Mouse (Mus musculus): ENCODE measurements at regions not wholly inside any gene's neighbourhood (a gene's known extent, or its start where the extent isn't known, plus 50 kb on each side); places are given as distances from the start of the nearest gene placed in this dataset. TPM values are rescaled to one million over a fixed set of nuclear protein-coding genes. Genes with fewer than 3 reads are reported as not detected.

DNA sequence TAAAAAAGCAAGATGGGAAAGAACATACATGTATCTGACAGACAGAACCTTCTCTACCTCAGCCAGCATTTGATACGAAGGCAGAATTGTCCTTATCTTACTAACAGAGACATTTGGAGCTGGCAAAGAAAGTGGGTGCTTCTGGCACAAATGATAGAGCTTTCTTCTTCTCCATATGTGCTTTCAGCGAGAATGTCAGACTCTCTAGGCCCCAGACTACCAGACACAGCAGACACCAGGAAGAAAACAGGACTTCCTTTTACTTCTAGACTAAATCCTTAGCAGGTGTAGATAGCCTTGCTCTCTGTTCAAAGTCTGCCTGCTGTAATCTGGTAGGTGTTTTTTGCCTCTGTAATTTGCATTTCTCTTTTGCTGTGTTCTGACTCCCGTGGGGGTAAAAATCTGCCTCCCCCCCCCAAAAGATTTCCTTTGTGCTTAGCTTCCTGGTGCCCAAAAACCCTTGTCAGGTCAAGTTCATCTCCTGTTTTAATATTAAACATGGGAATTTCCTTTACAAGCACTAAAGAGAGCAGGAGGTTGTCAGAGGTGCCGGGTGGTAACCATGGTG lies 74.7 kb upstream of the Pmfbp1 start:
- Histone ChIP-seq H3K4me2 (replicated peaks) (no peak overlapping the region), H3K27me3 (no peaks in the 10 kb centered on the region)
- 51% methylated on average over 4 of the region's 4 CpGs for WGBS

DNA sequence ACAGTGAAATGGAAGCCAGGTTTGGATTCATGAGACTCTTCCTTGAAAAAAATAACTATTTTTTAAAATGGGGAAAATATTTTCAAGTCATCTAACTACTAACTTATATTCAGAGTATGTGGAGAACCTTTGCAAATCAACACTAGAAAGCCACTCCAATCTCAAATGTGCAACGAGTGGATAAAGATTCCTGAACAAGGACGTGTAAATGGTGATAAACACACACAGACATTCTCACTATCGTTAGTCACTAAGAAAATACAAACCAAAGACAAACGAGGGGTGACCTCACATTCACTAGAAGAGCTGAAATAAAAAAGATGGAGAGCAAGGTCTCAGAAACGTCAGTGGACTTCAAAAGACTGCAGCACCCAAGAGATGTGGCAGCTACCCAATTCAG lies 69.8 kb upstream of the Pmfbp1 start:
- Histone ChIP-seq H3K4me1 (no peaks in the 10 kb centered on the region), H3K27ac (no peak overlapping the region), H3K9ac (no peak overlapping the region), H3K4me2 (replicated peaks) (no peak overlapping the region), H3K4me3 (no peak overlapping the region), H3K36me3 (no peaks in the 10 kb centered on the region), H3K9me3 (peaks cover 5% of the 10 kb centered on the region), H3K27me3 (no peaks in the 10 kb centered on the region)
- WGBS: 67% methylated on average over 5 of the region's 5 CpGs
- ATAC-seq (ENCODE audit: low FRiP score, low read depth): no peak

More for the DNA sequence above, 74.7 kb upstream of the Pmfbp1 start:
- H3K4me1 ChIP-seq: peaks cover 24% of the 10 kb centered on the region
- no peak overlapping the region for H3K27ac ChIP-seq
- no peak overlapping the region for H3K4me3 ChIP-seq
- no peaks in the 10 kb centered on the region for H3K36me3 ChIP-seq
- H3K9ac ChIP-seq: no peak overlapping the region
- peaks cover 5% of the 10 kb centered on the region for H3K9me3 ChIP-seq
- ATAC-seq (ENCODE audit: low FRiP score, low read depth): no peak

DNA sequence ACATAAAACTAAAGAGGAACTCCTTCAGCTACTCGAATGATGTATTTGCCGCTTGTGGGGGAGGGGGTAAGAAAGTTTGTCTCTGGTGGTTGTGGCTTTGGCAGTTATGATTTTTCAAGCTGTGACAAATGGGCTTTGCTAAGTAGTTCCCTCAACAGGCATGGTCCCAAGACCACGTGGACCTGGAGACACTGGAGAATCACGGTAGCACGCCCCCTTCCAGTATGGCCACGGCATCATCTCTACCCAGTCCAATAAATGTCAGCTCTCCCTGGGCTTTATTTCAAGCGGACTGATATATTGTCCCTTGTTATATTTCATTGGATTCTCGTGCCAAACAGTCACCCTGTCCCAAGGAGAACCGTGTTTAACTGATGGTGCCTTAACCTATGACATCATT lies 65.3 kb upstream of the Pmfbp1 start:
- Histone ChIP-seq H3K36me3 (no peaks in the 10 kb centered on the region), H3K27me3 (no peaks in the 10 kb centered on the region), H3K4me2 (replicated peaks) (no peak overlapping the region), H3K27ac (no peak overlapping the region), H3K4me3 (no peak overlapping the region), H3K4me1 (no peaks in the 10 kb centered on the region), H3K9me3 (no peaks in the 10 kb centered on the region), H3K9ac (no peak overlapping the region)
- no peak for ATAC-seq (ENCODE audit: low FRiP score, low read depth)
- WGBS: 74% methylated on average over 9 of the region's 9 CpGs

DNA sequence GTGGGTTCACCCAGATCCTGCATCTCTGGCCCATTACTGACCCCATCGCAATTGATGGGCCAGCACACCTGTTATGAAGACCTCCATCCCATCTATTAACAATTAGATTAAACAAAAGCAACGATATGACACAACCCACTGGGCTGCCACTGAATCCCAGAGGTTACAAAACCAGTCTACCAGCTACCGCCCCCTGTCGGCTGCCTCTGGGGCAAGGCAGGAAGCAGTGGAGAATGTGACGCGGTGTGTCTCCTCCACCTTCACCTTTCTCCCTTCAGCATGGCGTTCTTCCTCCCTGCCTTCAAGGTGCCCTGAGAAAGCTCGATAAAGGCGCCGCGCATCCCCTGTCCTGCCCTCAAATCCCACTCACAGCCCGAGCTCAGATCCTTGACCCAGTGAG lies 59.3 kb upstream of the Pmfbp1 start:
- peaks cover 6% of the 10 kb centered on the region; the same call in 1 of the 2 replicates for H3K4me1 ChIP-seq
- no peaks in the 10 kb centered on the region for H3K27me3 ChIP-seq
- no peak for ATAC-seq (ENCODE audit: low FRiP score, low read depth)
- no peak overlapping the region for H3K4me3 ChIP-seq
- WGBS: 87% methylated on average over 12 of the region's 12 CpGs
- H3K36me3 ChIP-seq: no peaks in the 10 kb centered on the region
- no peaks in the 10 kb centered on the region for H3K9me3 ChIP-seq
- no peak overlapping the region for H3K27ac ChIP-seq
- no peak overlapping the region for H3K9ac ChIP-seq
- H3K4me2 ChIP-seq (replicated peaks): no peak overlapping the region

DNA sequence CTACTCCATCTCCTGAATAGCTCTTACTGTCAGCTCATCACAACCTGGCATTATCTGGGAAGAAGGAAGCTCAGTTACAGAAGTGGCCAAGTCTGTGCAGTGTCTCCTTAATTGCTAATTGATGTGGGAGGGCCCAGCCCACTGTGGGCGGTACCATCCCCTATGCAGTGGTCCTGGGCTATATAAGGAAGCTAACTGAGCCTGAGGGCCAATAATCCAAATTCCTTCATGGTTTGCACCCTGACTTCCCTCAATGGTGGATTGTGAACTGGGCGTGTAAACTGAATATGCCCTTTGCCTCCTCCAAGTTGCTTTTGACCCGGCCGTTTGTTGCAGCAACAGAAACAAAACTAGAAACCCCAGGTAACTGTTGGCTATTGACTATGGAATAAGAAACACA lies 57.8 kb upstream of the Pmfbp1 start:
- WGBS: 98% methylated on average over 4 of the region's 4 CpGs
- Histone ChIP-seq H3K4me3 (no peak overlapping the region), H3K9me3 (no peaks in the 10 kb centered on the region), H3K9ac (no peak overlapping the region), H3K27ac (no peak overlapping the region), H3K36me3 (no peaks in the 10 kb centered on the region), H3K4me2 (replicated peaks) (no peak overlapping the region), H3K27me3 (no peaks in the 10 kb centered on the region), H3K4me1 (peaks cover 6% of the 10 kb centered on the region; the same call in 1 of the 2 replicates)
- ATAC-seq (ENCODE audit: low FRiP score, low read depth): no peak

DNA sequence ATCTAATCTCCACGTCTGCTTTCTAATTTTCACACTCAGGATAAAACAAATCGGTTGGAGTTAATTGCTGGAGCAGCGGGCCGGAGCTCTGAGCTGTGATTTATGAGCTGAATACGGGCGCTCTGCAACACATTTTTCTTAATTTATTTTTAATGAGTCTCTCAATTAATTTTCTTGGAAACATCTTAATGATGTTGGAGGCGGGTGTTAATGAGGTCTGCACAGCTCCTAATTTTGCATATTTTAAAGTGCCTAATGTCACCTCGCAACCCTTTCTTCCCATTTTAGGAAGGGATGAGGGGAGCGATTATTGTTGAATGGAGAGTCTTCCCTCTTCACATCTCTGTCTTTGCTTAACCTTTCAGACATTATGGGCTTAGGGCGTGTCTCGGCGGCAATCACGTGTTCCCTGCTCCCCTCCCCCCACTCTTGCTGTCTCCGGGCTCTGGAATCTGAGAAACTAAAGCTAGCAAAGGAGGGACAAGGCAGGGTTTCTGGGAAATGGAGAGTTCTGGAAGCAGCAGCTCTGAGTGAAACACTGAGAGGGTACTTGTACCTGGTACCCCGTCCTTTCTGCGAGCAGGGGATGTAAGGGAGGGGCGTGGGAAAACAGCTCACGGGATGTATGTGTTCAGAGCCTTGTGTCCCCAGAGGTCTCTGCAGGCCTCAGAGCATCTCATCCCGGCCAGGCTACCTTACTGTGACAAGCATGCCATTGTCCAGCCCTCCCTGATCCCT lies 56.8 kb upstream of the Pmfbp1 start:
- H3K27ac ChIP-seq: no peak overlapping the region
- WGBS: 25% methylated on average over 19 of the region's 19 CpGs
- peak overlapping the region; percentile 27 for H3K4me3 ChIP-seq
- H3K36me3 ChIP-seq: no peaks in the 10 kb centered on the region
- no peaks in the 10 kb centered on the region for H3K27me3 ChIP-seq
- peak overlapping the region; percentile 25; the same call in 1 of the 2 replicates for H3K9ac ChIP-seq
- no peaks in the 10 kb centered on the region for H3K9me3 ChIP-seq
- peak overlapping the region; percentile 58 for H3K4me2 ChIP-seq (replicated peaks)
- peaks cover 6% of the 10 kb centered on the region; the same call in 1 of the 2 replicates for H3K4me1 ChIP-seq
- peak; percentile 61; the same call in 1 of the 2 replicates for ATAC-seq (ENCODE audit: low FRiP score, low read depth)

DNA sequence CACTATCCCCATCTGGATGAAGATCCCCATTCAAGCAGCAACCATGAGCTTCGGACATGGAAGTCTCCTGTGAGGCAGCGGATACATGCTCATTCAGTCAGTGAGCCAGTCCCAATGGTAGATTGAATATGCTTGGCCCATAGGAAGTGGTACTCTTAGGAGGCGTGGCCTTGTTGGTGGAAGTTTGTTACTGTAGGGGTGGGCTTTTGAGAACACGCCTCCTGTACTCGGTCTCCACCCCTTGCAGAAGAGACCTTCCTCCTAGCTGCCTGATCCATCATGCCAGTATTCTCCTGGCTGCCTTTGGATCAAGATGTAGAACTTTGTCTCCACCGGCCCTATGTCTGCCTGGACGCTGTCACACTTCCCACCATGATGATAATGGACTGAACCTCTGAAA lies 55.3 kb upstream of the Pmfbp1 start:
- WGBS: 95% methylated on average over 7 of the region's 7 CpGs
- Histone ChIP-seq H3K4me2 (replicated peaks) (no peak overlapping the region), H3K4me3 (no peak overlapping the region), H3K27me3 (no peaks in the 10 kb centered on the region), H3K9ac (no peak overlapping the region), H3K4me1 (peaks cover 6% of the 10 kb centered on the region; the same call in 1 of the 2 replicates), H3K27ac (no peak overlapping the region), H3K9me3 (no peaks in the 10 kb centered on the region), H3K36me3 (no peaks in the 10 kb centered on the region)
- ATAC-seq (ENCODE audit: low FRiP score, low read depth): no peak

Small RNA genes in the stretch of these regions (microRNA-seq; reads per million reads assigned to microRNA genes)
- gene Gm23163: not detected
